10 mouse cellular contexts compared by ENCODE assay signal in genomic region chr2:33355558-33355957, GRCm38 (mm10). TPM values are rescaled to one million over a fixed set of nuclear protein-coding genes. Genes with fewer than 3 reads are reported as not detected.
DNase-seq lines count a peak whose midpoint lies in the region; ATAC-seq lines count a peak whose summit lies in the region.
"Had no signal": no experiment of that assay in that cellular context is flagged by ENCODE, and none has a peak within 500 bp of the region (broad histone marks: within the 10 kb centered on the region; RNA-seq: fewer than 3 reads in every experiment).

No protein-coding gene starts in this region.

- no peak overlapping the region for H3K4me2 ChIP-seq in hindbrain, embryonic 13.5 days

- no peak for DNase-seq in hindbrain, embryonic 10.5 days (ENCODE audit: low spot score)
- peak; percentile 31 to 63 for DNase-seq in adrenal gland, postnatal 36 days
- peak; percentile 95 for DNase-seq in layer of hippocampus, postnatal 10 days (ENCODE audit: low spot score in 2 of 2)
- peak; percentile 67 to 68 for DNase-seq in right cerebral cortex, postnatal 36 days (ENCODE audit: low spot score in 2 of 2)
- no peak for DNase-seq in embryo, embryonic 10 days (ENCODE audit: low spot score)
- no peak for DNase-seq in urinary bladder, adult 18-20 months (ENCODE audit: low spot score in 2 of 2)

- WGBS in hindbrain, embryonic 13.5 days: 69% methylated on average over 6 of the region's 6 CpGs
- WGBS in hindbrain, embryonic 10.5 days: 95% methylated on average over 6 of the region's 6 CpGs

- no peak overlapping the region for H3K4me3 ChIP-seq in hindbrain, embryonic 13.5 days
- no peak overlapping the region for H3K4me3 ChIP-seq in hindbrain, embryonic 10.5 days
- H3K4me3 ChIP-seq: myocyte had no signal

- no peaks in the 10 kb centered on the region for H3K9me3 ChIP-seq in hindbrain, embryonic 13.5 days
- H3K9me3 ChIP-seq in hindbrain, embryonic 10.5 days: no peaks in the 10 kb centered on the region

- H3K27ac ChIP-seq in hindbrain, embryonic 13.5 days: peak overlapping the region; percentile 24; the same call in 1 of the 2 replicates
- no peak overlapping the region for H3K27ac ChIP-seq in hindbrain, embryonic 10.5 days
- H3K27ac ChIP-seq: kidney, postnatal 0 days had no signal

- no peak overlapping the region for H3K9ac ChIP-seq in hindbrain, embryonic 13.5 days

- H3K4me1 ChIP-seq in hindbrain, embryonic 13.5 days (replicated peaks): peaks cover 28% of the 10 kb centered on the region
- H3K4me1 ChIP-seq in hindbrain, embryonic 10.5 days (replicated peaks): peaks cover 21% of the 10 kb centered on the region

- no peaks in the 10 kb centered on the region for H3K27me3 ChIP-seq in hindbrain, embryonic 13.5 days
- H3K27me3 ChIP-seq in hindbrain, embryonic 10.5 days (ENCODE audit: insufficient read depth, poor library complexity, severe bottlenecking): no peaks in the 10 kb centered on the region

- ATAC-seq in hindbrain, embryonic 13.5 days (ENCODE audit: low FRiP score): peak; percentile 71; the same call in 1 of the 2 replicates
- ATAC-seq in frontal cortex, adult (ENCODE audit: low TSS enrichment): peak; percentile 38

- peaks cover 13% of the 10 kb centered on the region for H3K36me3 ChIP-seq in hindbrain, embryonic 13.5 days
- H3K36me3 ChIP-seq in hindbrain, embryonic 10.5 days: peaks cover 7% of the 10 kb centered on the region; the same call in 1 of the 2 replicates

RNA-seq across cellular contexts. Expression of gene Ralgps1, which starts 15.7 kb away (rescaled TPM):
- 37.3 and 39.7 TPM in 2 replicates for polyA plus RNA-seq in hindbrain, embryonic 13.5 days (2015; fragmentation: Nextera tagmentation; extraction: Ambion mirVana)
- polyA plus RNA-seq in hindbrain, embryonic 10.5 days (2016; fragmentation: Nextera tagmentation; extraction: Ambion mirVana): 7.5 and 12.2 TPM in 2 replicates
- 1 to 10 TPM; 3.6 to 4.3 TPM for total RNA-seq in adrenal gland, postnatal 36 days (2021)
- total RNA-seq in layer of hippocampus, postnatal 10 days (2021): 10 to 100 TPM; 69.3 to 78.0 TPM

Comparison
In these comparisons a context has a peak if more than half of its experiments do, and no peak if none do; other contexts are left out.
1. DNase-seq: peak in adrenal gland, postnatal 36 days (2 of 2), layer of hippocampus, postnatal 10 days (2 of 2) and right cerebral cortex, postnatal 36 days (2 of 2); none in hindbrain, embryonic 10.5 days (single experiment), embryo, embryonic 10 days (single experiment) and urinary bladder, adult 18-20 months (0 of 2).
2. RNA of gene Ralgps1, which starts 15.7 kb away (total RNA-seq): 69.3 to 78.0 TPM in layer of hippocampus, postnatal 10 days; 3.6 to 4.3 TPM in adrenal gland, postnatal 36 days; every median in the first group is over 10 times any median in the second.